In the genomic region with DNA sequence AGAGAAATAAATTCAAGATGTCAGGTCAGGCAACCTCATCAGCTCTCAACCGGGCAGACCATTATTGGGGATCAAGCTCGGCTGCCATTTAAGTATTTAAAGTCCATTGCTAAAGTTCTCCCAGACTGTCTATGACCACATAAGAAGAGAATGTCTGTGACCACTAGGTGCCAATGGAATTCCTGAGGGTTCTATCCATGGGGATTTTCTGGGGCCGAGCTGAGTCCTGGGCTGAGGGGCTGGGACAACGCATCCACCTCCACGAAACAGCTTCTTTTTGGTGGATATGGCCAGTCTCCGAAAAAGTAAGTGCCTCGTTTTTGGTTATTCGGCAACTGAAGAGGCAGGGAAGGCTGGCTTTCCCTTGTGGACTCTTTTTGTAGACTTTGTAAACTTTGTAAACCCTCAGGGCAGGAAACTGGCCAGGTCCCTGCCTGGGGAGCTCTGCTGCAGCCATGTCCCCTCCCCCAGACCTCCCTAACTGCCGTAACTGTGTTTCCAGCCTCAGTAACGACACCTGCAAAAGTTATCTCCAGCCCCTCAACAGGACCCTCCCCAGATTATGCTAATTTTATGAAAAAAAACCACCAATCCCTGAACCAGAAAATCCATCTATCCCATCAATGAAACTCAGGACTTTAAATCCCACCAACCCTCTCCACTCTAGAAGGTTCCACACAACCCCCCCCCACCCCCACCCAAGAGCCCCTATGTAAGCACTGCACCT, we compare ENCODE assay signal across 8 mouse cellular contexts. TPM values are rescaled to one million over a fixed set of nuclear protein-coding genes. Genes with fewer than 3 reads are reported as not detected.
DNase-seq lines count a peak whose midpoint lies in the region; ATAC-seq lines count a peak whose summit lies in the region.

Gene Psma6 (plus strand): TSS at position 200 of the 727 bp plus-strand sequence.

- H3K4me3 ChIP-seq in kidney, embryonic 15.5 days (replicated peaks) = no peak within 1 kb of the TSS
- no peak within 1 kb of the TSS for H3K4me3 ChIP-seq in intestine, embryonic 15.5 days (replicated peaks)

- ATAC-seq in kidney, embryonic 15.5 days (replicated peaks; ENCODE audit: low FRiP score) = no peak
- ATAC-seq in intestine, embryonic 15.5 days = no peak
- no peak for ATAC-seq in megakaryocyte progenitor cell, adult 5-6 weeks (replicated peaks; ENCODE audit: poor library complexity)

- no peak for DNase-seq in kidney, adult 11 months
- DNase-seq in adrenal gland, postnatal 14 days = peak; percentile 34
- no peak for DNase-seq in gastrocnemius, postnatal 14 days
- DNase-seq in c-Kit-positive CD71-positive TER-119-positive erythroid progenitor cells, embryonic 14.5 days (ENCODE audit: low spot score) = no peak
- DNase-seq in cerebellum, postnatal 10 days = no peak

- H3K4me1 ChIP-seq in kidney, embryonic 15.5 days = peaks cover 12% of the 10 kb centered on the region
- 0 out of 2 replicates have a peak, but pooled peaks cover 6% of the 10 kb centered on the region for H3K4me1 ChIP-seq in intestine, embryonic 15.5 days (replicated peaks)

- H3K27ac ChIP-seq in kidney, embryonic 15.5 days = no peak within 1 kb of the TSS
- H3K27ac ChIP-seq in intestine, embryonic 15.5 days = no peak within 1 kb of the TSS

- no peaks in the 10 kb centered on the region for H3K27me3 ChIP-seq in kidney, embryonic 15.5 days
- no peaks in the 10 kb centered on the region for H3K27me3 ChIP-seq in intestine, embryonic 15.5 days (replicated peaks)

- WGBS in kidney, embryonic 15.5 days = 72% methylated on average over 10 of the region's 10 CpGs
- WGBS in intestine, embryonic 15.5 days = 72% methylated on average over 10 of the region's 10 CpGs

- H3K36me3 ChIP-seq in kidney, embryonic 15.5 days = peaks cover 13% of the 10 kb centered on the region
- no peaks in the 10 kb centered on the region for H3K36me3 ChIP-seq in intestine, embryonic 15.5 days

- no peak within 1 kb of the TSS for H3K9ac ChIP-seq in kidney, embryonic 15.5 days
- H3K9ac ChIP-seq in intestine, embryonic 15.5 days = no peak within 1 kb of the TSS

- intact Hi-C loops in gastrocnemius, postnatal 14 days (cut with DNase I; ENCODE audit: low total_unique reads) = no loop called here

- no peaks in the 10 kb centered on the region for H3K9me3 ChIP-seq in kidney, embryonic 15.5 days (replicated peaks)
- H3K9me3 ChIP-seq in intestine, embryonic 15.5 days = no peaks in the 10 kb centered on the region

- H3K4me2 ChIP-seq in kidney, embryonic 15.5 days = no peak within 1 kb of the TSS
- no peak within 1 kb of the TSS for H3K4me2 ChIP-seq in intestine, embryonic 15.5 days (replicated peaks)

RNA-seq across cellular contexts. Expression of gene Psma6, which starts in this region (rescaled TPM):
- 405 and 435 TPM in 2 replicates for polyA plus RNA-seq in kidney, embryonic 15.5 days (2015; fragmentation: Nextera tagmentation; extraction: Ambion mirVana)
- total RNA-seq in adrenal gland, postnatal 14 days (2021) = 226 and 253 TPM in 2 replicates
- total RNA-seq in gastrocnemius, postnatal 14 days (2021) = 100 to 1,000 TPM; 183 to 185 TPM
- 413 and 421 TPM in 2 replicates for polyA plus RNA-seq in intestine, embryonic 15.5 days (2015; fragmentation: Nextera tagmentation; extraction: Ambion mirVana)
- 372 and 397 TPM in 2 replicates for total RNA-seq in megakaryocyte progenitor cell, adult 5-6 weeks (2015)
- total RNA-seq in megakaryocyte progenitor cell, adult 5-6 weeks (2017) = 362 TPM in 2 replicates
